Mouse (Mus musculus) limb, embryonic 12.5 days (tissue): Measurements from ENCODE around the gene Cnih1. TPM values are rescaled to one million over a fixed set of nuclear protein-coding genes. Genes with fewer than 3 reads are reported as not detected.
"Not testable (repeated sequence)": the region's sequence is repeated elsewhere in the genome, so short reads cannot be mapped to it uniquely, and the experiment has no call there.

Experiments used
- ATAC-seq: fragments of 200-750 bp; cut with Nextera tagmentation; 2 replicates; pipeline ENCODE4 v1.8.0; 2017; ENCODE audit warnings: low read depth, moderate TSS enrichment; ENCODE audit not compliant: insufficient number of reproducible peaks, insufficient read depth, low FRiP score, low TSS enrichment
- H3K27ac ChIP-seq: fragments of 300-500 bp; sonication (generic); 2 replicates; pipeline ENCODE4 v1.5.1; 2016; ENCODE audit warnings: mild to moderate bottlenecking, moderate library complexity
- H3K27me3 ChIP-seq: fragments of 300-500 bp; sonication (generic); 2 replicates; pipeline ENCODE4 v1.6.1; 2016; ENCODE audit warnings: mild to moderate bottlenecking, moderate library complexity
- H3K36me3 ChIP-seq: fragments of 300-500 bp; sonication (generic); 2 replicates; pipeline ENCODE4 v1.6.1; 2016; ENCODE audit warnings: mild to moderate bottlenecking, moderate library complexity
- H3K4me1 ChIP-seq: fragments of 300-500 bp; sonication (generic); replicated peaks from 2 replicates; pipeline ENCODE4 v1.6.1; 2016
- H3K4me2 ChIP-seq: fragments of 300-500 bp; sonication (generic); 2 replicates; pipeline ENCODE4 v1.6.1; 2016; ENCODE audit warnings: mild to moderate bottlenecking, moderate library complexity
- H3K4me3 ChIP-seq: fragments of 300-500 bp; sonication (generic); replicated peaks from 2 replicates; pipeline ENCODE4 v1.5.1; 2016; ENCODE audit warnings: mild to moderate bottlenecking
- H3K9ac ChIP-seq: fragments of 300-500 bp; sonication (generic); replicated peaks from 2 replicates; pipeline ENCODE4 v1.6.1; 2016; ENCODE audit warnings: mild to moderate bottlenecking, moderate library complexity
- H3K9me3 ChIP-seq: fragments of 300-500 bp; sonication (generic); 2 replicates; pipeline ENCODE4 v1.6.1; 2016; ENCODE audit warnings: mild to moderate bottlenecking, moderate library complexity
- whole genome bisulfite sequencing: fragments of 180-500 bp; shearing (Covaris S2); methylation state at CpG from one replicate; pipeline ENCODE4 v1.1.7; 2016; 5-methylcytosine and 5-hydroxymethylcytosine counted together
- polyA plus RNA-seq: library from polyadenylated mRNA; unstranded; fragments of >200 nt; fragmentation: Nextera tagmentation; extraction: Ambion mirVana; gene quantifications from 2 replicates; pipeline ENCODE4 v1.2.1, GENCODE M21; 2016

Cnih1 gene
- polyA plus RNA-seq, result 170 and 187 TPM in 2 replicates

GRCm38 (mm10) chr14:46787787-46788504 is at the start of gene Cnih1:
Gene Cnih1 (minus strand): TSS chr14:46788411.
- peak within 1 kb of the TSS; percentile 99 for H3K27ac ChIP-seq
- H3K4me2 ChIP-seq, result peak within 1 kb of the TSS; percentile 58
- no peaks in the 10 kb centered on the region for H3K27me3 ChIP-seq
- WGBS, result under 1% methylated on average over 86 of the region's 86 CpGs
- peak within 1 kb of the TSS; percentile 97 for H3K9ac ChIP-seq
- H3K36me3 ChIP-seq, result peaks cover 15% of the 10 kb centered on the region; the same call in 1 of the 2 replicates
- peak; percentile 90 for ATAC-seq
- H3K4me3 ChIP-seq, result peak within 1 kb of the TSS; percentile 95
- H3K9me3 ChIP-seq, result no peaks in the 10 kb centered on the region
- peaks cover 23% of the 10 kb centered on the region for H3K4me1 ChIP-seq

- ATAC-seq, result no peak; the same call in 1 of the 2 replicates
Measured at GRCm38 (mm10) chr14:46832354-46833272, 44.4 kb upstream of the Cnih1 start.

GRCm38 (mm10) chr14:46831837-46832333 is 43.7 kb upstream of the Cnih1 start, which contains the start of gene Cgrrf1:
Gene Cgrrf1 (plus strand): TSS chr14:46832125.
- H3K27ac ChIP-seq, result peak within 1 kb of the TSS; percentile 4; the same call in 1 of the 2 replicates
- H3K9ac ChIP-seq, result peak within 1 kb of the TSS; percentile 80
- peak; percentile 99 for ATAC-seq
- H3K9me3 ChIP-seq, result no peaks in the 10 kb centered on the region
- H3K4me3 ChIP-seq, result peak within 1 kb of the TSS; percentile 66
- no peaks in the 10 kb centered on the region for H3K27me3 ChIP-seq
- H3K36me3 ChIP-seq, result no peaks in the 10 kb centered on the region
- H3K4me2 ChIP-seq, result peak within 1 kb of the TSS; percentile 79
- peaks cover 4% of the 10 kb centered on the region; the same call in 1 of the 2 replicates for H3K4me1 ChIP-seq
- WGBS, result under 1% methylated on average over 32 of the region's 32 CpGs

More at GRCm38 (mm10) chr14:46832354-46833272, 44.4 kb upstream of the Cnih1 start:
- Histone ChIP-seq H3K36me3 (no peaks in the 10 kb centered on the region), H3K9ac (peak overlapping the region; percentile 80), H3K4me1 (peaks cover 4% of the 10 kb centered on the region; the same call in 1 of the 2 replicates), H3K27me3 (no peaks in the 10 kb centered on the region), H3K27ac (peak overlapping the region; percentile 4; the same call in 1 of the 2 replicates), H3K4me2 (peak overlapping the region; percentile 79), H3K9me3 (no peaks in the 10 kb centered on the region), H3K4me3 (peak overlapping the region; percentile 66)
- WGBS, result 8% methylated on average over 40 of the region's 40 CpGs

- Histone ChIP-seq H3K4me2 (peak overlapping the region; percentile 79), H3K36me3 (no peaks in the 10 kb centered on the region), H3K27ac (no peak overlapping the region), H3K27me3 (no peaks in the 10 kb centered on the region), H3K4me3 (peak overlapping the region; percentile 66), H3K4me1 (peaks cover 4% of the 10 kb centered on the region; the same call in 1 of the 2 replicates), H3K9ac (peak overlapping the region; percentile 45), H3K9me3 (no peaks in the 10 kb centered on the region)
- no peak for ATAC-seq
- WGBS, result 2% methylated on average over 4 of the region's 4 CpGs
Measured at GRCm38 (mm10) chr14:46831295-46831694, 43.1 kb upstream of the Cnih1 start.

GRCm38 (mm10) chr14:46827430-46827829 is 39.2 kb upstream of the Cnih1 start:
- 60% methylated on average over 1 of the region's 1 CpGs for WGBS
- ATAC-seq, result no peak
- peaks cover 2% of the 10 kb centered on the region; the same call in 1 of the 2 replicates for H3K27me3 ChIP-seq
- no peaks in the 10 kb centered on the region for H3K36me3 ChIP-seq
- H3K4me1 ChIP-seq, result peaks cover 4% of the 10 kb centered on the region
- H3K9me3 ChIP-seq, result no peaks in the 10 kb centered on the region
- no peak overlapping the region for H3K9ac ChIP-seq
- no peak overlapping the region for H3K4me2 ChIP-seq
- H3K4me3 ChIP-seq, result no peak overlapping the region
- H3K27ac ChIP-seq, result no peak overlapping the region

- H3K36me3 ChIP-seq, result no peaks in the 10 kb centered on the region
- no peak for ATAC-seq
- H3K9me3 ChIP-seq, result no peaks in the 10 kb centered on the region
- no peak overlapping the region for H3K27ac ChIP-seq
- H3K4me1 ChIP-seq, result peaks cover 11% of the 10 kb centered on the region
- no peak overlapping the region for H3K4me3 ChIP-seq
- peaks cover 2% of the 10 kb centered on the region; the same call in 1 of the 2 replicates for H3K27me3 ChIP-seq
- H3K4me2 ChIP-seq, result no peak overlapping the region
- WGBS, result 78% methylated on average over 2 of the region's 2 CpGs
- no peak overlapping the region for H3K9ac ChIP-seq
Measured at GRCm38 (mm10) chr14:46823996-46824395, 35.8 kb upstream of the Cnih1 start.

GRCm38 (mm10) chr14:46821873-46822716 is 33.9 kb upstream of the Cnih1 start, which contains the start of gene Gmfb:
Gene Gmfb (minus strand): TSS chr14:46822242.
- Histone ChIP-seq H3K4me1 (peaks cover 11% of the 10 kb centered on the region), H3K36me3 (peaks cover 3% of the 10 kb centered on the region), H3K9ac (peak within 1 kb of the TSS; percentile 85), H3K4me3 (peak within 1 kb of the TSS; percentile 86), H3K27me3 (peaks cover 2% of the 10 kb centered on the region; the same call in 1 of the 2 replicates), H3K4me2 (peak within 1 kb of the TSS; percentile 85), H3K9me3 (no peaks in the 10 kb centered on the region), H3K27ac (peak within 1 kb of the TSS; percentile 89)
- WGBS, result under 1% methylated on average over 65 of the region's 65 CpGs
- ATAC-seq, result peak; percentile 94

GRCm38 (mm10) chr14:46821271-46821872 is 33.2 kb upstream of the Cnih1 start:
- 1% methylated on average over 11 of the region's 11 CpGs for WGBS
- no peak for ATAC-seq
- H3K27ac ChIP-seq, result peak overlapping the region; percentile 89

GRCm38 (mm10) chr14:46819961-46820360 is 31.8 kb upstream of the Cnih1 start:
- not testable (repeated sequence) for H3K9me3 ChIP-seq, H3K4me2 ChIP-seq, H3K9ac ChIP-seq, H3K27me3 ChIP-seq, H3K4me3 ChIP-seq, H3K27ac ChIP-seq, ATAC-seq
- peaks cover 11% of the 10 kb centered on the region for H3K4me1 ChIP-seq
- WGBS, result 86% methylated on average over 6 of the region's 6 CpGs
- H3K36me3 ChIP-seq, result peaks cover 22% of the 10 kb centered on the region

More at GRCm38 (mm10) chr14:46821271-46821872, 33.2 kb upstream of the Cnih1 start:
- peaks cover 10% of the 10 kb centered on the region for H3K36me3 ChIP-seq
- peaks cover 11% of the 10 kb centered on the region for H3K4me1 ChIP-seq
- H3K9ac ChIP-seq, result peak overlapping the region; percentile 85
- H3K4me2 ChIP-seq, result peak overlapping the region; percentile 85
- peak overlapping the region; percentile 86 for H3K4me3 ChIP-seq
- H3K27me3 ChIP-seq, result peaks cover 2% of the 10 kb centered on the region; the same call in 1 of the 2 replicates
- no peaks in the 10 kb centered on the region for H3K9me3 ChIP-seq

GRCm38 (mm10) chr14:46818743-46819142 is 30.5 kb upstream of the Cnih1 start:
- no peak for ATAC-seq
- H3K9ac ChIP-seq, result no peak overlapping the region
- H3K27me3 ChIP-seq, result peaks cover 2% of the 10 kb centered on the region; the same call in 1 of the 2 replicates
- peaks cover 31% of the 10 kb centered on the region for H3K36me3 ChIP-seq
- WGBS, result 90% methylated on average over 7 of the region's 7 CpGs
- no peaks in the 10 kb centered on the region for H3K9me3 ChIP-seq
- no peak overlapping the region for H3K27ac ChIP-seq
- H3K4me2 ChIP-seq, result no peak overlapping the region
- H3K4me3 ChIP-seq, result no peak overlapping the region
- peaks cover 11% of the 10 kb centered on the region for H3K4me1 ChIP-seq
